Mouse (Mus musculus) embryonic stem cell, embryonic (primary cell): ENCODE results near the gene Grxcr1.

Experiments
- CTCF ChIA-PET, 4 experiments: fragments of 300-600 bp in 2 of 4; fragments of 350-600 bp in 2 of 4; sonication (Branson Sonifier 250); formaldehyde crosslinking; loops; one replicate each; lab custom pipeline; 2022; ENCODE audit warnings: inconsistent platforms in 2 of 4; lab: Charles Lee
- POLR2A ChIA-PET, 4 experiments: fragments of 300-600 bp in 2 of 4; fragments of 350-600 bp in 2 of 4; sonication (Branson Sonifier 250); formaldehyde crosslinking; loops; one replicate each; lab custom pipeline; 2022; ENCODE audit warnings: antibody characterized with exemption in 4 of 4, inconsistent platforms in 1 of 4; lab: Charles Lee

Gene Grxcr1

DNA sequence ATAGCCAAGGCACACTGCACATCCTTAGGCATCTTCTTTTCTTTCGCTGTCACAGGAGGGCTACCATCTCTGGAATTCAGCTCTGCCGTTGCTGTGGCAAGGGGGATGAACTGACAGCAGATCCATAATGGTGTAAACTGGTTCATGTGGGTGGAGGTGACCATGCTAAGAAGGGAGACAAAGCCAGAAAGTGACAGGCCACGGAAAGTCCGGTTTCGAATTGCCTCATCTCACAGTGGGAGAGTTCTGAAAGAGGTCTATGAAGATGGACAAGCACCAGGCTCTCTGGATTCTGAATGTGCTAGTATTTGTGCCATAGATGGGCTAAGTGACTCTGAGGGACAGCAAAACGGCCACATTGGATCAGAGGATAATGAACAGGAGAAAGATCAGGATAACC lies at the start of gene Grxcr1:
Grxcr1 (plus strand) TSS at position 92 of the 400 bp plus-strand sequence.
- POLR2A ChIA-PET, result no interaction called here

DNA sequence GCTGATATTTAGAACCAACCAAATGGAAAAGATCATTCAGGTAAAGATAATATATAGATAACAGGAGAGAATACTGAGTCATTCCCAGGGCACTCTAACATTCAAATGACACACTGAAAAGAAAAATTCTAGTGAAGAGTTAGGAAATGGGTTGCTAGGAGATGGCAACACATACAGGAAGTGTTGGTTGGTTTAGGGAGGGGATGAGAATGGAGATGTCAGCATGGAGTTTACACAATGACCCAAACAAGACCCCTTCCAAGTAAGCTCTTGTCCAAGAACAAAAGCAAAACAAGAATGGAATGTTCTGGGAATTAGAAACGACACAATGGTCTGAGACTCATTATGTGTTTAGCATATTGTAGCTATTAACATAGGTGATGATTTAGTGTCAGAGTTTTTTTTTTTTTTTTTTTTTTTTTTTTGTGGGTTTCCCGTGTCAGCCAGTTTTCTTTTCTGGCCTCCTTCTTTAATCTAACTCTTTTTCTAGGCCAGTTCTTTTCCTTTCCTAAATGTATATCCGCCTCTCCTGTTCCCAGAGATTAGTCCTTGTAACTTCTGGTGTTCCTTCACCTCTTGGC lies 49.6 kb upstream of the Grxcr1 start:
- ChIA-PET CTCF (interaction anchor here in 1 of 4 experiments (0.6 to 0.7 kb wide), 2 partner anchors 147 to 226 kb away, joined by 3 to 4 read pairs; no protein-coding TSS in a partner anchor), POLR2A (no interaction called here)

More for the DNA sequence above, at the start of gene Grxcr1:
- CTCF ChIA-PET, result no interaction called here

DNA sequence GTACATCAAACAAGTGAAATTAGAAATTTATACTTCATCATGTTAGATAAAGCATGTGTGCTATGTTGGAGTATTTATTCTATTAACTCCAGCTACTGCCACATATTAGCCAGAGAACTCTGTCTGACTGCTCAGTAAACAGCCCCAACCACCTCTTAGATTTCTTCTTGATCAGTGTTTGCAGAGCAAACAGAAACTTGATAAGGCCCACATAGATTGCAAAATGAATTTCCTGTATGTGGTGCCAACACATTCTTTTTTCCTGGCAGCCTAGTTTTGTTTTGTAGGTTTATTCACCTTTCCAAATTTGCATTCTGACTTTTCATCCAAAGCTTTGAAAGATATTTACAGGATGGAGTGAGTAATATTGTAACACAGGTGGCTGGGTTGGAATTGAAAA lies 41.2 kb upstream of the Grxcr1 start:
- CTCF ChIA-PET, result no interaction called here
- POLR2A ChIA-PET, result no interaction called here

- ChIA-PET POLR2A (interaction anchor here in 1 of 4 experiments (0.6 kb wide), 1 partner anchor 52 kb away, joined by 3 read pairs; no protein-coding TSS in a partner anchor), CTCF (interaction anchor here in 1 of 4 experiments (0.6 kb wide), 1 partner anchor 470 kb away, joined by 3 read pairs; no protein-coding TSS in a partner anchor)
Observed at GRCm38 (mm10) chr5:68002611-68003010, 29.0 kb upstream of the Grxcr1 start.

DNA sequence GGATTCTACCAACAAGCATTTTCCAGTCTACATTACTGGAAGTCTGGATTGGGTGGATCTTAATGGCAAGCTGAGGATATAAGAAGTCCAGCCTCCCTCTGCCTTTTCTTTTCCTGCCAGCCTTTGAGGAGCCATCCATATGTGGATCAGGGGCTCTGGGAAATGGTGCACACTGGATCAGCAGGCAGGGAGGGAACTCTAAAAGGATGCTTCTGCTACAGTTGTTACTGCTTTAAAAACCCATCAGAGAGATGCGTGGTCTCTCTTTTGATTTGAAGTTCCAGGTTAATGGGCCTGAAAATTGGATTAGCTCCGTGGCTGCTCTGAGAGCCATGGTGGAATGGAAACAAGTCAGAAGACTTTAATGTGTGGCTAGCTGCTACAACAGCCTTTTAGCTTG lies 27.7 kb upstream of the Grxcr1 start:
- ChIA-PET CTCF (interaction anchor here in 1 of 4 experiments (0.7 kb wide), 1 partner anchor 248 kb away, joined by 3 read pairs; no protein-coding TSS in a partner anchor), POLR2A (interaction anchor here in 1 of 4 experiments (1.4 kb wide), 1 partner anchor 248 kb away, joined by 4 read pairs; no protein-coding TSS in a partner anchor)

DNA sequence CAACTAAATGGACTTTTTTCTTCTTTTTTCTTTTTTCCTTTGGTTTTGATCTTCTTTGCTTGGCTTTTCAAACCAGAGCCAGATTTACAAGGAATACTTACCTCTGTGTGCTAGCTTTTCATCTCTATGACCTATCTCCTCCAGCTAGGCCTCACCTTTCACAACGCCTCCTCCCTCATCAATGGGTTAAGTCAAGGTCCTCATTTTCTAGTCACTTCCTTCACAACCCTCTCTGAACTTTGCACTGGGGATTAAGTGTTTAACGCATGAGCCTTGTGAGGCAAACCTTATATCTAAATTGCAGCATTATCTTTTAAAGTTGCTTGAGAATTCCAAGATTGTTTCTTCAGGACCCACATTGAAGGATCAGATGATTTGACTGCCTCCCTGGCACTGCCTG lies 27.2 kb upstream of the Grxcr1 start:
- POLR2A ChIA-PET, result interaction anchor here in 1 of 4 experiments (1.4 kb wide), 1 partner anchor 248 kb away, joined by 4 read pairs; no protein-coding TSS in a partner anchor
- CTCF ChIA-PET, result interaction anchor here in 2 of 4 experiments (0.7 to 1.2 kb wide), 2 partner anchors 249 to 276 kb away, joined by 3 to 4 read pairs; no protein-coding TSS in a partner anchor

GRCm38 (mm10) chr5:68007074-68007473 lies 24.6 kb upstream of the Grxcr1 start:
- ChIA-PET CTCF (no interaction called here), POLR2A (no interaction called here)

- ChIA-PET CTCF (interaction anchor here in 1 of 4 experiments (0.9 to 3.0 kb wide), 2 partner anchors 116 to 255 kb away, joined by 3 to 75 read pairs; no protein-coding TSS in a partner anchor), POLR2A (no interaction called here)
Observed at GRCm38 (mm10) chr5:68011569-68011968, 20.1 kb upstream of the Grxcr1 start.

DNA sequence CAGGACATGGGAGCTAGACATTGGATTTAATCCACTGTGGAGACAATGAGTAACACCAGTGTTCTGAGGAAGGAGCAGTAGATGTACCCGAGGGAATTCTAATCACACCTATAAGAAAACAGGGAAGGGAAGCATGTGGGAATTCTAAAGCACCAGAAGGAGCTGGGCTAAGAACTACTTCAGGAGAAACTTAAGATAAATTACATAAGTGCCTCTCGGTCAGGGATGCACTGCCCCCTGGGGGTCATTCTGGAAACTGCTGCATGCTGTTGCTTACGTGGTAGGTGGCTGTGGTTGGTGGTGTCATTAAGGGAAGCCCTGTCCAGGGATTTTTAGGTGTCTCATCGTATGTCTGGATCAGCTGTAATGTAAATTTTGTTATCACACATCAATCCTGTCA lies 19.0 kb upstream of the Grxcr1 start:
- ChIA-PET POLR2A (interaction anchor here in 3 of 4 experiments (0.6 to 1.5 kb wide), 3 partner anchors 163 to 257 kb away, joined by 3 to 5 read pairs (median 4); no protein-coding TSS in a partner anchor), CTCF (interaction anchor here (0.6 to 3.4 kb wide), 17 partner anchors 11 to 482 kb away, joined by 3 to 75 read pairs (median 5); no protein-coding TSS in a partner anchor)

DNA sequence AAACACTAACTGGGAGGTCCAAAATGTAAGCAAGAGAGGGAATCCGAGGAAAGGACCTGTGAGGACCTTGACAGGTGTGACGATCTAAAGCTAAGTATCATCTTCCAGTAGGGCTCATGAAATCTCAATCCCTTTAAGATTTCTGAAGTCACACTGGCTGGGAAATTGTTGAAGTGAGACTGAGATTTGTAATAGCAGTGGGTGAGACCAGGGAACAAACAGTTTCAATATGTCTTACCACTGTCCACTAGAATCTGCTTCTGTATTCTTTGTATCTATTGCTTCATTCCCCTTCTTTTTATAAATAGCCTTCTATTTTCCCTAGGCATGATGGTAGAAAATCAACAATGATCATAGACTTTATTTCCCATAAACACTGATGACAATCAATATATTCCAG lies 10.8 kb upstream of the Grxcr1 start:
- ChIA-PET CTCF (no interaction called here), POLR2A (no interaction called here)

DNA sequence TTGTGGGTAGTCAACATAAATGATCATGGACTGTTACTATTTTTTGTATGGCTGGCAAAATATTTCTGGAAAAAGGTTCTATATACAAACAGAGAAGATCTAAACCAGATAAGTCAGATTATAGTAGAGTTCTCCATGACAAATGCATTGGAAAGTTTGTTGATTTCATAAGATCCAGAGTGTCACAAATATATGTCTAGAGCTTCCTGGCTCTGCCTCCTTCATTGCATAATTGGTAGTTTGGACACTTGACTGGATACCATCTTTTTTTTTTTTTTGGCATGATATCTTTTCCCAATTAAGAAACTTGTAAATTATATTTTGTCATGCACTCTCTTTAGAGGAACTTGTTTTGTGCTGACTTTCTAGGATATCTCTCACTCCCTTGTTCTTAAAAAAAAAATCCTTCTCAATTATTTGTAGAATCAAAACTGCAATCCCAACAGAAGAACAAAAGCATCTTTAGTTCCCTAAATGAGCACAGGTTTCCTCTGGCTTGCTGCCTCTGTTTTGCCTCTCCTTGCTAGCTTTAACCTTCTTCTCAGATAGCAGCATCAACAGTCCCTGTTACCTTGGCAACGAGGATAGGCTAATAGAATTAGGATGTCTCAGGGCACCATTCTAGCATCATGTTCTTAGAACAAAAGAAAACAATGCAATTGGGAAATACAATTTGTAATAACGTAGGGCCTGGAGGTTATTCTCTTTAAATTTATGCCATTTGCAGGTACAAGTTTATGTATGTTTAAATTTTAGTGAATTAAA lies 4.8 kb upstream of the Grxcr1 start:
- ChIA-PET CTCF (interaction anchor here in 1 of 4 experiments (0.7 kb wide), 1 partner anchor 249 kb away, joined by 3 read pairs; no protein-coding TSS in a partner anchor), POLR2A (no interaction called here)

GRCm38 (mm10) chr5:68027474-68027873 lies 4.2 kb upstream of the Grxcr1 start:
- POLR2A ChIA-PET, result no interaction called here

GRCm38 (mm10) chr5:68033345-68033744 lies 1.7 kb downstream of the Grxcr1 start:
- POLR2A ChIA-PET, result no interaction called here
- CTCF ChIA-PET, result no interaction called here

More at GRCm38 (mm10) chr5:68027474-68027873, 4.2 kb upstream of the Grxcr1 start:
- CTCF ChIA-PET, result interaction anchor here in 1 of 4 experiments (0.7 kb wide), 1 partner anchor 250 kb away, joined by 3 read pairs; no protein-coding TSS in a partner anchor

DNA sequence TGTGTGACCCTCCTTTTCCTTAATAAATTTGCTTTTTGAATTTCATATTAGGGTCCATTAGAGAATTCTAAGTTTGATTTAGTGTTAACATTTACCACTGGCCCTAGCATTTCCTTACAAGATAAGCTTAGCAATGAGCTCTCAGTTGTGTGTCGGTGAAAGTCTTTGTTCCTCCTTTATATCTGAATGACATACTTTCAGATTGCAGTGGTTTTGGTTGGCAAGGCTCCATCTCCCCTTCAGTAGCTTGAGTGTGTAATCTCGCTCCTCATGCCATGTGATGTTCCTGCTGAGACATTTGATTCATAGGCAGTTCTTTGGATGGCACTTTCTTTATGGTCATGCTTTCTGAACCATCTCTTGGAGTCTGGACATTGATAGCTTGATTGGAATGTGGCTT lies 7.4 kb downstream of the Grxcr1 start:
- ChIA-PET POLR2A (no interaction called here), CTCF (no interaction called here)

DNA sequence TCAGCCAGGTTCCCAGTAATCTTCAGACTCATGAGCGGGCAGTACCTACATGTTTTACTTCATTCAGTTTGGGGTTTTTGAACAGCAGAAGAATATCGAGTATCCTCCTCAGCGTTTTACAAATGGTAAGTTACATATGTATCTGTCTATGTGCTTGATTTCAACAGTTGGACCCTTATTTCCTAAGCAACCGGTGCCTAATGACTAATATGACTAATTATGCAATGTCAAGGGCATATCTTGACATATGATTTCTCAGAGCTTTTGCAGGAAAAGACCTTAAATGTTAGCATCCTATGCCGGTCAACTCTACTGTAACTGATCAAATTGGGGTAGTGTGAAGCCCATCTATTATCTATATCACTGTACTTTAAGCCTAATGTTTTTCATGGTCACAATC lies 11.7 kb downstream of the Grxcr1 start:
- POLR2A ChIA-PET, result no interaction called here
- CTCF ChIA-PET, result no interaction called here

DNA sequence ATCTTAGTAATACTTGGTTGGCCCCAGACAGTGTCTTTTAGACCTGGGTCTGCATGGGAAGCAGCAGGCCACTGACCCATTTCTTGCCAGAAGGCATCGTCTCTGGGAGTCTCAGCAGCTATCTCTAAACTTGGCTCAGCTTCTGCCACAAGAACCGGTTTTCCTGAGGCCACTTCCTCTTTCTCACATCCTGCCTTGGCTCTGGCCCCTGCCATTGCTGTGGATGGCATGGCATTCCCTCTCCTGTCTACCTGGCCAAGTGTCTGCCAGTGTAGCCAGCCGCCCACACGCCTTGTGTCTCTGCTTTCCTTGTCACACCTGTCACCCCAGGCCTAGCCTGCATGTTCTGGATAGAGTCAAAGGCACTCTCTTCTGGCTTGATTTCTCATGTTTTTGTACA lies 17.1 kb downstream of the Grxcr1 start:
- CTCF ChIA-PET, result no interaction called here
- POLR2A ChIA-PET, result no interaction called here

- ChIA-PET POLR2A (no interaction called here), CTCF (interaction anchor here in 1 of 4 experiments (1.5 kb wide), 1 partner anchor 293 kb away, joined by 4 read pairs; no protein-coding TSS in a partner anchor)
Observed at GRCm38 (mm10) chr5:68049536-68049935, 17.9 kb downstream of the Grxcr1 start.

- POLR2A ChIA-PET, result no interaction called here
- CTCF ChIA-PET, result interaction anchor here in 2 of 4 experiments (0.6 to 1.5 kb wide), 2 partner anchors 42 to 295 kb away, joined by 4 read pairs; no protein-coding TSS in a partner anchor
Observed at GRCm38 (mm10) chr5:68051101-68051500, 19.5 kb downstream of the Grxcr1 start.

DNA sequence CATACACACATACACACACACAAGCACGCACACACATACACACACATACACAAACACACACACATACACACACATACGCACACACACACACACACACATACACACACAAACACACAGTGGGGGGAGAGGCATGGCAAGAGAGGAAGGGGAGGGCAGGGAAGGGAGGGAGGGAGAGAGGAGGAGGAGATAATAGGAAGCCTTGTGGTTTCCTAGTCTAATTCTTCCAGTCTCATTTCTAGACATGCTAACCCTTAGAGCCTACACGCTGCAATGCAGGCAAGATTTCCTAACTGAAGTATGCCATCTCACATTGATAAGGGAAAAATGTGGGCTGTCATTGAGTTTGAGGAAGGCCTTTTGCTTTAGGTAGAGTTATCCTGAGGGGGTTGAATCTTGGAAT lies 25.9 kb downstream of the Grxcr1 start:
- CTCF ChIA-PET, result no interaction called here
- POLR2A ChIA-PET, result no interaction called here
